Mouse (Mus musculus): ENCODE results near the gene Gm5624. TPM values are rescaled to one million over a fixed set of nuclear protein-coding genes. Genes with fewer than 3 reads are reported as not detected.
"Not testable (repeated sequence)": the region's sequence is repeated elsewhere in the genome, so short reads cannot be mapped to it uniquely, and the experiment has no call there.

Gm5624 gene
- total RNA-seq (2012; rRNA removed) (10.6 and 13.4 TPM in 2 replicates), total RNA-seq (2014; rRNA removed) (28.5 and 37.1 TPM in 2 replicates), polyA plus RNA-seq (2012; ENCODE audit: insufficient read length, low read depth) (17.6 and 26.3 TPM in 2 replicates)

DNA sequence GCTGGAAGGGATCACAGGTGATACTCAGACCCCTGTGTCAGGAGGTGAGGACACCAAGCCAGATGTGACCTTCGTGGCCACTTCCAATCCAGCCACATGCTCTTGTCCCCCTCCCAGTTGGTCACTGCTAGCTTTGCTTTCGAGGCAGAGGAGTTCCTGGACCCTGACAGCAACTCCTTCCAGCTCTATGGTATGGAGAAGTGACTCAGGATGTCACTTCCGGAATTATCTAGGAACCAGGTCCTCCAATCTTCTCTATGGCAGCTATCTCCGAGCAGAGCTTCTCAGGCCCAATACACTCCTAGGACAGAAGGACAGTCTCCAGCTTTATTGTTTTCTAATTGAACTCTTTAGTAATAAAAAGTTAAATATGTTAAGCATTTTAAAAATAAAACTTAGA lies at the start of gene Gm5624:
TSS of gene Gm5624 (minus strand) at position 202 of the 400 bp plus-strand sequence.
- H3K27me3 ChIP-seq (replicated peaks); in situ Hi-C loops (cut with MboI; ENCODE audit: low pct_ligation_motif_present, low pct_unique_long_range_greater_than_20kb, low sequenced_read_pairs); H3K4me1 ChIP-seq (ENCODE audit: control insufficient read depth in 1 of 2, insufficient read depth in 2 of 2); H3K9me3 ChIP-seq (replicated peaks; ENCODE audit: low read length); dilution Hi-C loops (cut with MboI; ENCODE audit: extremely low pct_ligation_motif_present, extremely low pct_unique_long_range_greater_than_20kb, low sequenced_read_pairs); H3K79me2 ChIP-seq (replicated peaks; ENCODE audit: control insufficient read depth, extremely low read depth, insufficient read depth, poor library complexity, severe bottlenecking); H3K36me3 ChIP-seq (replicated peaks in 1 of 2; ENCODE audit: control insufficient read depth in 1 of 2, insufficient read depth in 1 of 2, low read length in 1 of 2); H3K27ac ChIP-seq (ENCODE audit: insufficient read depth, low read depth): not testable (repeated sequence)
- peak within 1 kb of the TSS; percentile 31; the same call in 1 of the 2 replicates for H3K4me2 ChIP-seq (ENCODE audit: insufficient read depth, low read depth, poor library complexity, severe bottlenecking)
- H3K4me3 ChIP-seq (replicated peaks in 1 of 3; ENCODE audit: low read depth in 2 of 3, low read length in 2 of 3, poor library complexity in 1 of 3) = peak within 1 kb of the TSS; percentile 44 to 80 (median 49)
- peak; percentile 41 for DNase-seq (ENCODE audit: extremely low read depth)
- TF ChIP-seq POLR2A (IDR thresholded peaks at IDR 0.05; ENCODE audit: low read depth, low read length) = peak; percentile 45; the same call in 1 of the 2 replicates
- TF ChIP-seq TBP (conservative IDR thresholded peaks at IDR 0.05; ENCODE audit: low read depth, low read length) = peak; percentile 49; the same call in 1 of the 2 replicates
- TF ChIP-seq TCF12 (IDR thresholded peaks at IDR 0.05; ENCODE audit: low read depth, low read length) = peak; percentile 41; the same call in 1 of the 2 replicates
- TF ChIP-seq ELF1 (IDR thresholded peaks at IDR 0.05; ENCODE audit: low read depth, low read length) = peak; percentile 77
- peak; percentile 71 for TF ChIP-seq HCFC1 (IDR thresholded peaks at IDR 0.05; ENCODE audit: low read depth, low read length)
- H3K9ac ChIP-seq (ENCODE audit: insufficient read depth, low read depth) = peak within 1 kb of the TSS; percentile 66

DNA sequence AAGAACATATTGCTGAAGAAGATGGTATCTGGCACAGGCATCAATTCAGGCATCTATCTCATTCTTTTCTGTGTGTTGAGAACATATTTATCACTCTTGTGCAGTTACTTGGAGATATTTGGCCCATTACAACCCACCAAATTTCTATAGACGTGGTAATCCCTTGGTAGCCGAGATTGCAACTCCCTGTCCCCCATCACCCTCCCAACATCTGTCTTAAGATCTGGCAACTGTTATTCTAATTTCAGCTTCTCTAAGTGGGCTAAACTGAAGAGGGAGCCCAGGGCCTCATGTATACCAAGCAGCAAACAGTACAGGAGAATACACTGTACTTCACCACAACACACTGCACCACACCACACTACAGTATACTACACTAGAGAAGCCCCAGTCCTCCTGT lies 36.0 kb downstream of the Gm5624 start:
- dilution Hi-C loops (cut with MboI; ENCODE audit: extremely low pct_ligation_motif_present, extremely low pct_unique_long_range_greater_than_20kb, low sequenced_read_pairs); H3K27ac ChIP-seq (ENCODE audit: insufficient read depth, low read depth); H3K9me3 ChIP-seq (replicated peaks; ENCODE audit: low read length); in situ Hi-C loops (cut with MboI; ENCODE audit: low pct_ligation_motif_present, low pct_unique_long_range_greater_than_20kb, low sequenced_read_pairs); H3K36me3 ChIP-seq (replicated peaks in 1 of 2; ENCODE audit: control insufficient read depth in 1 of 2, insufficient read depth in 1 of 2, low read length in 1 of 2); H3K4me1 ChIP-seq (ENCODE audit: control insufficient read depth in 1 of 2, insufficient read depth in 2 of 2); H3K27me3 ChIP-seq (replicated peaks); H3K79me2 ChIP-seq (replicated peaks; ENCODE audit: control insufficient read depth, extremely low read depth, insufficient read depth, poor library complexity, severe bottlenecking); DNase-seq (ENCODE audit: extremely low read depth); H3K4me3 ChIP-seq (replicated peaks in 1 of 3; ENCODE audit: low read depth in 2 of 3, low read length in 2 of 3, poor library complexity in 1 of 3); H3K4me2 ChIP-seq (ENCODE audit: insufficient read depth, low read depth, poor library complexity, severe bottlenecking); H3K9ac ChIP-seq (ENCODE audit: insufficient read depth, low read depth): not testable (repeated sequence)

DNA sequence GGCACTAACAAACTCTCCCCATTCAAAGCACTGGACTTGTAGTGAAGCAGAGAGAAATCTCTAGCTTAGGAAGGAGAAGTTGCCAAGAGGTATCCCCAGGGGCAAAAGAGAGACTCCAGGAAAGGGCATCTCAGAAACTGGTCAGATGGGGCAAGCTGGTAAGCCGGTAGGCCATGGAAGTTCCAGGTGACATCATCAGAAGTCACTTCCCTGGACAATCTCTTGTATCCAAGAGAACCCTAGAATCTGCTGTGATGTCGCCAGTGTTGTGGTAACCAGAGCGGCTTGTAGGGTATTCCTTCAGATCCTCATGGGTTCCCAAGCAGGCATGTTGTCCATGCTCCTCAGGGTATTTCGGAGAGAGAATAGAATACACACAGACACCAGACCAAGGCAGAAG lies 44.9 kb downstream of the Gm5624 start, which contains the start of gene Gm8247:
TSS of gene Gm8247 (plus strand) at position 301 of the 400 bp plus-strand sequence.
- H3K4me1 ChIP-seq (ENCODE audit: control insufficient read depth in 1 of 2, insufficient read depth in 2 of 2); dilution Hi-C loops (cut with MboI; ENCODE audit: extremely low pct_ligation_motif_present, extremely low pct_unique_long_range_greater_than_20kb, low sequenced_read_pairs); H3K9me3 ChIP-seq (replicated peaks; ENCODE audit: low read length); H3K4me3 ChIP-seq (replicated peaks in 1 of 3; ENCODE audit: low read depth in 2 of 3, low read length in 2 of 3, poor library complexity in 1 of 3); in situ Hi-C loops (cut with MboI; ENCODE audit: low pct_ligation_motif_present, low pct_unique_long_range_greater_than_20kb, low sequenced_read_pairs); DNase-seq (ENCODE audit: extremely low read depth); H3K79me2 ChIP-seq (replicated peaks; ENCODE audit: control insufficient read depth, extremely low read depth, insufficient read depth, poor library complexity, severe bottlenecking); H3K9ac ChIP-seq (ENCODE audit: insufficient read depth, low read depth); H3K36me3 ChIP-seq (replicated peaks in 1 of 2; ENCODE audit: control insufficient read depth in 1 of 2, insufficient read depth in 1 of 2, low read length in 1 of 2); H3K27ac ChIP-seq (ENCODE audit: insufficient read depth, low read depth); H3K4me2 ChIP-seq (ENCODE audit: insufficient read depth, low read depth, poor library complexity, severe bottlenecking); H3K27me3 ChIP-seq (replicated peaks): not testable (repeated sequence)

DNA sequence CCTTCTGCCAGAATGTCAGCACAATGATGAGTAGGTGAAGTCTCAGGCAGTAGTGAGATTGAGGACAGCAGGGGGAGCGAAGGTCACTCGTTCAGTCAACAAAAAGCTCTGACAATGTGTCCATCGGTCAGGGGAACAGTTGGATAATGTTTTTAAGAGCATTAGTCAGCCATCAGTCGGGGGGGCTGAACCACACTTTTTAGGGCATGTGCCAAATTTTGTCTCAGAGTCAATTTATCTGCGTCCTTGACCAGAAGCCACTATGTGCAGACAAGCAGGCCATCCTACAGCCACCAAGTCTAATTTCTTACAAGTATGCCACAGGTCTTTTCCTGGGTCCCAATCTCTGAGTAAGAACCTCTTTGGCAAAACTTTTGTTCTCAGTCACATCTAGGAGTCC lies 79.8 kb downstream of the Gm5624 start:
- H3K27me3 ChIP-seq (replicated peaks); H3K36me3 ChIP-seq (replicated peaks in 1 of 2; ENCODE audit: control insufficient read depth in 1 of 2, insufficient read depth in 1 of 2, low read length in 1 of 2); dilution Hi-C loops (cut with MboI; ENCODE audit: extremely low pct_ligation_motif_present, extremely low pct_unique_long_range_greater_than_20kb, low sequenced_read_pairs); H3K27ac ChIP-seq (ENCODE audit: insufficient read depth, low read depth); H3K4me1 ChIP-seq (ENCODE audit: control insufficient read depth in 1 of 2, insufficient read depth in 2 of 2); in situ Hi-C loops (cut with MboI; ENCODE audit: low pct_ligation_motif_present, low pct_unique_long_range_greater_than_20kb, low sequenced_read_pairs); H3K9me3 ChIP-seq (replicated peaks; ENCODE audit: low read length); H3K4me2 ChIP-seq (ENCODE audit: insufficient read depth, low read depth, poor library complexity, severe bottlenecking); H3K9ac ChIP-seq (ENCODE audit: insufficient read depth, low read depth); DNase-seq (ENCODE audit: extremely low read depth); H3K4me3 ChIP-seq (replicated peaks in 1 of 3; ENCODE audit: low read depth in 2 of 3, low read length in 2 of 3, poor library complexity in 1 of 3); H3K79me2 ChIP-seq (replicated peaks; ENCODE audit: control insufficient read depth, extremely low read depth, insufficient read depth, poor library complexity, severe bottlenecking): not testable (repeated sequence)

- H3K36me3 ChIP-seq (replicated peaks in 1 of 2; ENCODE audit: control insufficient read depth in 1 of 2, insufficient read depth in 1 of 2, low read length in 1 of 2); H3K27me3 ChIP-seq (replicated peaks); H3K4me2 ChIP-seq (ENCODE audit: insufficient read depth, low read depth, poor library complexity, severe bottlenecking); H3K4me3 ChIP-seq (replicated peaks in 1 of 3; ENCODE audit: low read depth in 2 of 3, low read length in 2 of 3, poor library complexity in 1 of 3); H3K79me2 ChIP-seq (replicated peaks; ENCODE audit: control insufficient read depth, extremely low read depth, insufficient read depth, poor library complexity, severe bottlenecking); dilution Hi-C loops (cut with MboI; ENCODE audit: extremely low pct_ligation_motif_present, extremely low pct_unique_long_range_greater_than_20kb, low sequenced_read_pairs); H3K9me3 ChIP-seq (replicated peaks; ENCODE audit: low read length); DNase-seq (ENCODE audit: extremely low read depth); H3K9ac ChIP-seq (ENCODE audit: insufficient read depth, low read depth); H3K4me1 ChIP-seq (ENCODE audit: control insufficient read depth in 1 of 2, insufficient read depth in 2 of 2); H3K27ac ChIP-seq (ENCODE audit: insufficient read depth, low read depth); in situ Hi-C loops (cut with MboI; ENCODE audit: low pct_ligation_motif_present, low pct_unique_long_range_greater_than_20kb, low sequenced_read_pairs): not testable (repeated sequence)
Measured at GRCm38 (mm10) chr14:44517976-44518375, 109.8 kb downstream of the Gm5624 start, which contains the start of gene Gm17093. Gene Gm17093 (plus strand): TSS chr14:44518276.
